Mouse (Mus musculus): Measurements from ENCODE around the gene Krtcap2. TPM values are rescaled to one million over a fixed set of nuclear protein-coding genes. Genes with fewer than 3 reads are reported as not detected.

Gene Krtcap2
- polyA plus RNA-seq, 1 experiment from 2014 or later, result 334 TPM

- H3K27ac ChIP-seq, result no peak overlapping the region
- H3K36me3 ChIP-seq, result peaks cover 59% of the 10 kb centered on the region
- H3K9ac ChIP-seq, result no peak overlapping the region
- H3K4me2 ChIP-seq, result no peak overlapping the region
- no peaks in the 10 kb centered on the region for H3K9me3 ChIP-seq
- H3K4me3 ChIP-seq, result no peak overlapping the region
- H3K27me3 ChIP-seq, result no peaks in the 10 kb centered on the region
- WGBS, result 61% methylated on average over 12 of the region's 12 CpGs
- ATAC-seq (ENCODE audit: insufficient number of reproducible peaks, low FRiP score, low TSS enrichment, low read depth), result no peak; the same call in 1 of the 2 replicates
- peaks cover 6% of the 10 kb centered on the region for H3K4me1 ChIP-seq
These were observed 7.3 kb upstream of the Krtcap2 start for GRCm38 (mm10) chr3:89238494-89238893.

- ATAC-seq (ENCODE audit: insufficient number of reproducible peaks, low FRiP score, low TSS enrichment, low read depth), result no peak
- H3K4me3 ChIP-seq, result no peak overlapping the region
- peaks cover 34% of the 10 kb centered on the region for H3K4me1 ChIP-seq
- no peak overlapping the region for H3K27ac ChIP-seq
- no peaks in the 10 kb centered on the region for H3K9me3 ChIP-seq
- 71% methylated on average over 9 of the region's 9 CpGs for WGBS
- no peaks in the 10 kb centered on the region for H3K27me3 ChIP-seq
- no peak overlapping the region for H3K4me2 ChIP-seq
- peaks cover 35% of the 10 kb centered on the region for H3K36me3 ChIP-seq
- no peak overlapping the region for H3K9ac ChIP-seq
These were observed 3.4 kb upstream of the Krtcap2 start for GRCm38 (mm10) chr3:89242331-89242895.

GRCm38 (mm10) chr3:89243609-89244008 lies 2.2 kb upstream of the Krtcap2 start:
- Histone ChIP-seq H3K9ac (no peak overlapping the region; the same call in 1 of the 2 replicates), H3K4me2 (peak overlapping the region; percentile 82), H3K9me3 (no peaks in the 10 kb centered on the region), H3K4me3 (peak overlapping the region; percentile 83), H3K4me1 (peaks cover 37% of the 10 kb centered on the region), H3K27me3 (no peaks in the 10 kb centered on the region), H3K36me3 (peaks cover 33% of the 10 kb centered on the region), H3K27ac (peak overlapping the region; percentile 86; the same call in 1 of the 2 replicates)
- WGBS, result 13% methylated on average over 14 of the region's 14 CpGs
- no peak for ATAC-seq (ENCODE audit: insufficient number of reproducible peaks, low FRiP score, low TSS enrichment, low read depth)

GRCm38 (mm10) chr3:89244158-89244981 lies 1.4 kb upstream of the Krtcap2 start:
- H3K4me2 ChIP-seq, result peak overlapping the region; percentile 82
- H3K9me3 ChIP-seq, result no peaks in the 10 kb centered on the region
- ATAC-seq (ENCODE audit: insufficient number of reproducible peaks, low FRiP score, low TSS enrichment, low read depth), result no peak
- peak overlapping the region; percentile 39; the same call in 1 of the 2 replicates for H3K9ac ChIP-seq
- peak overlapping the region; percentile 83 for H3K4me3 ChIP-seq
- H3K27ac ChIP-seq, result peak overlapping the region; percentile 86
- H3K36me3 ChIP-seq, result peaks cover 32% of the 10 kb centered on the region
- no peaks in the 10 kb centered on the region for H3K27me3 ChIP-seq
- peaks cover 37% of the 10 kb centered on the region for H3K4me1 ChIP-seq
- 15% methylated on average over 25 of the region's 25 CpGs for WGBS

GRCm38 (mm10) chr3:89244982-89245687 lies 631 bp upstream of the Krtcap2 start:
- H3K9ac ChIP-seq, result peak overlapping the region; percentile 39; the same call in 1 of the 2 replicates
- no peaks in the 10 kb centered on the region for H3K27me3 ChIP-seq
- H3K36me3 ChIP-seq, result peaks cover 34% of the 10 kb centered on the region
- 0 out of 2 replicates have a peak, but pooled peaks have one; percentile 5 for ATAC-seq (ENCODE audit: insufficient number of reproducible peaks, low FRiP score, low TSS enrichment, low read depth)
- peak overlapping the region; percentile 83 for H3K4me3 ChIP-seq
- peak overlapping the region; percentile 86 for H3K27ac ChIP-seq
- peaks cover 37% of the 10 kb centered on the region for H3K4me1 ChIP-seq
- WGBS, result 1% methylated on average over 19 of the region's 26 CpGs
- H3K4me2 ChIP-seq, result peak overlapping the region; percentile 82
- H3K9me3 ChIP-seq, result no peaks in the 10 kb centered on the region

GRCm38 (mm10) chr3:89246261-89247100 lies 715 bp downstream of the Krtcap2 start, which contains the start of gene Trim46:
TSS of gene Trim46 (minus strand) at chr3:89246309.
- peak; percentile 79 for ATAC-seq (ENCODE audit: insufficient number of reproducible peaks, low FRiP score, low TSS enrichment, low read depth)
- Histone ChIP-seq H3K27ac (peak within 1 kb of the TSS; percentile 86), H3K27me3 (no peaks in the 10 kb centered on the region), H3K36me3 (peaks cover 25% of the 10 kb centered on the region), H3K4me2 (peak within 1 kb of the TSS; percentile 82), H3K4me1 (peaks cover 50% of the 10 kb centered on the region), H3K4me3 (peak within 1 kb of the TSS; percentile 83), H3K9ac (peak within 1 kb of the TSS; percentile 70), H3K9me3 (no peaks in the 10 kb centered on the region)
- WGBS, result under 1% methylated on average over 42 of the region's 42 CpGs

GRCm38 (mm10) chr3:89247466-89247865 lies 1.7 kb downstream of the Krtcap2 start:
- Histone ChIP-seq H3K4me3 (peak overlapping the region; percentile 83), H3K9me3 (no peaks in the 10 kb centered on the region), H3K4me2 (peak overlapping the region; percentile 82), H3K9ac (no peak overlapping the region), H3K36me3 (peaks cover 18% of the 10 kb centered on the region), H3K4me1 (peaks cover 58% of the 10 kb centered on the region), H3K27ac (no peak overlapping the region), H3K27me3 (no peaks in the 10 kb centered on the region)
- 83% methylated on average over 4 of the region's 4 CpGs for WGBS
- ATAC-seq (ENCODE audit: insufficient number of reproducible peaks, low FRiP score, low TSS enrichment, low read depth), result no peak

GRCm38 (mm10) chr3:89250435-89251040 lies 4.8 kb downstream of the Krtcap2 start:
- H3K36me3 ChIP-seq, result peaks cover 18% of the 10 kb centered on the region
- H3K9ac ChIP-seq, result 0 out of 2 replicates have a peak overlapping the region, but pooled peaks have one; percentile 14
- no peaks in the 10 kb centered on the region for H3K27me3 ChIP-seq
- peak overlapping the region; percentile 22; the same call in 1 of the 2 replicates for H3K27ac ChIP-seq
- H3K4me3 ChIP-seq, result no peak overlapping the region
- peaks cover 35% of the 10 kb centered on the region for H3K4me1 ChIP-seq
- ATAC-seq (ENCODE audit: insufficient number of reproducible peaks, low FRiP score, low TSS enrichment, low read depth), result no peak
- H3K9me3 ChIP-seq, result no peaks in the 10 kb centered on the region
- 16% methylated on average over 7 of the region's 7 CpGs for WGBS
- no peak overlapping the region for H3K4me2 ChIP-seq

GRCm38 (mm10) chr3:89251365-89251895 lies 5.7 kb downstream of the Krtcap2 start:
- H3K36me3 ChIP-seq, result peaks cover 18% of the 10 kb centered on the region
- H3K9me3 ChIP-seq, result no peaks in the 10 kb centered on the region
- no peaks in the 10 kb centered on the region for H3K27me3 ChIP-seq
- ATAC-seq (ENCODE audit: insufficient number of reproducible peaks, low FRiP score, low TSS enrichment, low read depth), result no peak
- peaks cover 31% of the 10 kb centered on the region for H3K4me1 ChIP-seq
- peak overlapping the region; percentile 11; the same call in 1 of the 2 replicates for H3K27ac ChIP-seq
- H3K9ac ChIP-seq, result no peak overlapping the region
- H3K4me3 ChIP-seq, result no peak overlapping the region
- peak overlapping the region; percentile 25 for H3K4me2 ChIP-seq
- 6% methylated on average over 17 of the region's 17 CpGs for WGBS

- 83% methylated on average over 5 of the region's 5 CpGs for WGBS
- no peak overlapping the region for H3K4me3 ChIP-seq
- H3K36me3 ChIP-seq, result no peaks in the 10 kb centered on the region
- no peaks in the 10 kb centered on the region for H3K9me3 ChIP-seq
- peaks cover 21% of the 10 kb centered on the region for H3K4me1 ChIP-seq
- ATAC-seq (ENCODE audit: insufficient number of reproducible peaks, low FRiP score, low TSS enrichment, low read depth), result no peak
- no peaks in the 10 kb centered on the region for H3K27me3 ChIP-seq
- no peak overlapping the region for H3K4me2 ChIP-seq
- H3K27ac ChIP-seq, result no peak overlapping the region
- H3K9ac ChIP-seq, result no peak overlapping the region
These were observed 9.2 kb downstream of the Krtcap2 start for GRCm38 (mm10) chr3:89254994-89255393.
